Mouse (Mus musculus) thymus, postnatal 0 days (tissue): ENCODE measurements at regions not wholly inside any gene's neighbourhood (a gene's known extent, or its start where the extent isn't known, plus 50 kb on each side); places are given as distances from the start of the nearest gene placed in this dataset.

ENCODE experiments used
- DNase-seq: peaks from one replicate; pipeline ENCODE4 v3.0.0-alpha.2; 2015; ENCODE audit warnings: low spot score

- DNase-seq: no peak
Measured at GRCm38 (mm10) chr8:25341225-25341624, 517.1 kb upstream of the Adam5 start.

GRCm38 (mm10) chr8:25340729-25341128 is 516.6 kb upstream of the Adam5 start:
- no peak for DNase-seq

- DNase-seq: no peak
Measured at GRCm38 (mm10) chr8:25332120-25332607, 508.0 kb upstream of the Adam5 start.

GRCm38 (mm10) chr8:25331161-25331776 is 507.1 kb upstream of the Adam5 start:
- DNase-seq: no peak

- no peak for DNase-seq
Measured at GRCm38 (mm10) chr8:25329791-25330190, 505.6 kb upstream of the Adam5 start.

GRCm38 (mm10) chr8:25328318-25328717 is 504.1 kb upstream of the Adam5 start:
- DNase-seq: no peak

GRCm38 (mm10) chr8:25326930-25327329 is 502.8 kb upstream of the Adam5 start:
- DNase-seq: no peak

- no peak for DNase-seq
Measured at GRCm38 (mm10) chr8:25326257-25326656, 502.1 kb upstream of the Adam5 start.

GRCm38 (mm10) chr8:25324731-25325130 is 500.6 kb upstream of the Adam5 start:
- DNase-seq: no peak

- no peak for DNase-seq
Measured at GRCm38 (mm10) chr8:25323643-25324420, 499.7 kb upstream of the Adam5 start.

- no peak for DNase-seq
Measured at GRCm38 (mm10) chr8:25316383-25316782, 492.2 kb upstream of the Adam5 start.

GRCm38 (mm10) chr8:25311811-25312533 is 487.8 kb upstream of the Adam5 start:
- no peak for DNase-seq

- no peak for DNase-seq
Measured at GRCm38 (mm10) chr8:25307956-25308355, 483.8 kb upstream of the Adam5 start.

- no peak for DNase-seq
Measured at GRCm38 (mm10) chr8:25307511-25307910, 483.3 kb upstream of the Adam5 start.

GRCm38 (mm10) chr8:25306769-25307491 is 482.8 kb upstream of the Adam5 start:
- no peak for DNase-seq
